Mouse (Mus musculus) testis, adult 2 months (tissue): Measurements from ENCODE around the gene Hrh2.

Experiments
- CTCF ChIP-seq: fragments of 200-500 bp; IDR thresholded peaks from 2 replicates; pipeline ENCODE4 v1.5.1; 2012; ENCODE audit warnings: low read depth, mild to moderate bottlenecking, inconsistent platforms, low read length, moderate library complexity; ENCODE audit not compliant: control insufficient read depth, insufficient read depth, insufficient replicate concordance
- POLR2A ChIP-seq: fragments of 200-500 bp; IDR thresholded peaks from 2 replicates; pipeline ENCODE4 v1.6.1; 2012; ENCODE audit warnings: low read depth, mild to moderate bottlenecking, inconsistent platforms, low read length, moderate library complexity; ENCODE audit not compliant: control insufficient read depth

DNA sequence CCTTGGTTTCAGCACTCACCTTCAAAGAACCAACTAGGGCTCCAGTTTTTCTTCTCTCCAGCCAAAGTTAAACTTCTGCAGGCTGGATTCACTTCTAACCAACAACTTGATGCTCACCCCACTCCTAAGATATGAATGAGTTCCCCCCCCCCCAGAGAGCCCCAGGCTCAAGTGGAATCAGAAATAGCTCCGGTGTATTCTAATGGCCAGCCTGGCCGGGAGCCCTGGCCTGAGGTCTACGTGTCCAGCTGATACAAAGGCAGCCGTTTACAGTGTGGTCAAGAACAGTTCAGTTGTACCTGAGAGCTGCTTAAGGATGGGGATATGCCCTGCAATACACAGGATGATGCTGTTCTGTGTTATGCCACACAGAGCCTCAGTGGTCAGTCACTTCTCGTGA lies 13.3 kb upstream of the Hrh2 start:
- TF ChIP-seq CTCF (no peak), POLR2A (no peak)
